Mouse (Mus musculus) gastrocnemius, postnatal 14 days (tissue): ENCODE results near the gene Ing1. TPM values are rescaled to one million over a fixed set of nuclear protein-coding genes. Genes with fewer than 3 reads are reported as not detected.
"Not testable (repeated sequence)": the region's sequence is repeated elsewhere in the genome, so short reads cannot be mapped to it uniquely, and the experiment has no call there.

ENCODE experiments used
- DNase-seq: peaks from one replicate; pipeline ENCODE4 v3.0.0; 2021; ENCODE audit warnings: mixed read lengths
- intact Hi-C: fragments of 180-260 bp; cut with DNase I; formaldehyde crosslinking; loops from one replicate; pipeline ENCODE4 v1.15.1; 2025; ENCODE audit warnings: low total_unique reads
- total RNA-seq, 2 experiments: library from RNA; stranded (reverse); gene quantifications; 2 replicates each; pipeline ENCODE4 v1.2.3; 2021

Ing1 gene
- total RNA-seq, 2 experiments from 2014 or later: 21.0 to 21.2 TPM

DNA sequence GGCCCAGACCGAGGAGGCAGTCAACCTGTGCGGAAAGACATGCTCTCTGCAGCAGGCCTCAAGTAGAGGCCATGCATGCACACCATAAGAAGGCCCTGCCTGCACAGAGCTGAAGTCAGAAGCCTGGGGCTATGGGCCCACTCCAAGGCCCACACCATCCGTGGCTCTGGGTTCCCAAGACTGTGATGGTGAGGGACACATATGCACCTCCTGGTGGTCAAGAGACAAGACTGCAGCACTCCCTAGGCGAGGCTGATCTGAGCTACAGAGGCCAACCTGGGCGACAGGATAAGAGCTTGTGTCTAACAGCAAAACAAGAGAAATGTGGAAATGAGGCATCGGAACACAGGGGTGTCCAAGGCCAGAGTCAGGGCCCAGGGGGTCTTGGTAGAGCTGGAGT is 8.3 kb upstream of the Ing1 start:
- intact Hi-C loops: loop anchor here (5.0 kb wide), 3 partner anchors 40 to 155 kb away; partner anchors contain the start of gene 1700016D06Rik
- DNase-seq: no peak

DNA sequence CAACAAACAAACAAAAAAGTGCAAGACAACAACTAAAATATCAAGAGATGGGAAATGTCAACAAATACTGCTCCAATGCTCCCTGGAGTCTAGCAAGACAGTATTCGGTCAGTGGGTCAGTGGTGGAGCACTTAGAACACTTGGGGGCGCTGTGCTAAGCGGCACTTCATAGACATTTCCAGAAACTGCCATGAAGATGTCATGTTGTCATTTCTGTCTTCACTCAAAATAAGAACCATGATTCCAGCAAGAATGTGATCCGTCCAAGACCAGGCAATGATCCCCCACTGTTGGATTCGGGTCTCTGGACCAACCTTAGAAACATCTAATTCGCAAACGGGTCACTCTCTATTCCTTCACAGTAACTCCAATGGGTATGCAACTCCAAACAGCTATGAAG is 5.7 kb upstream of the Ing1 start:
- DNase-seq: peak; percentile 44
- intact Hi-C loops: loop anchor here (5.0 kb wide), 3 partner anchors 42 to 153 kb away; partner anchors contain the start of gene 1700016D06Rik

DNA sequence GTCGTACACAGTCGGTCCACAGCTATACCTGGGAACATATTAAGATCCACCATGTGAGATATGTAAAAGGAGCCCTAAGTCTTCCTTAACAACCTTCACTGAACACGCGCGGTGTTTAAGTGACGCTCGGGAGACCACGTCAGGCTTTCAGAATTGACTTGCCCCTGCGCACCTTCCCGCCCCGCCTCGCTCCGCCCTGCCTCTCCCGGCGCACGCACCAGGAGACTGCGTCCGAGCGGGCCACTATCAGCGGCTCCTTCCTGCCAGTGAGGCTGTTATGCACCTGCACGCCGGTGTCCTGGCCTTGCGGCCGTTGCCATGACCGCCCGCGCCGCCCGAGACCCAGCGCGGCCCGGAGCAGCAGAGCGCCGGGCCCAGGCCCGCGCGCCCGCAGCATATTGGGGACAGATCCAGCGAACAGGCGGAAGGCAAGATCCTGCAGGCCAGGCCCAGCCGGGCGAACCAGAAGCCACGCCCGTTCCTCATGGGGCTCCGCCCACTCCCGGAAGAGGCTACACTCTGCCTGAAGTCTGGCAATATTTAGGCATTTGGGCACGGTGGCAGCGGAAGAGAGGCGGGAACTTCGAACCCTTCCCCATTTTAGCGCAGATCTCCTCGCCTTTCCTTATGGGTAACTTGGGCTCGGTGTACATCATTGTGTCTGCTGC is 5.0 kb upstream of the Ing1 start, which contains the start of gene Cars2:
TSS of gene Cars2 (minus strand) at position 503 of the 668 bp plus-strand sequence.
- DNase-seq: peak; percentile 92
- intact Hi-C loops: no loop called here

DNA sequence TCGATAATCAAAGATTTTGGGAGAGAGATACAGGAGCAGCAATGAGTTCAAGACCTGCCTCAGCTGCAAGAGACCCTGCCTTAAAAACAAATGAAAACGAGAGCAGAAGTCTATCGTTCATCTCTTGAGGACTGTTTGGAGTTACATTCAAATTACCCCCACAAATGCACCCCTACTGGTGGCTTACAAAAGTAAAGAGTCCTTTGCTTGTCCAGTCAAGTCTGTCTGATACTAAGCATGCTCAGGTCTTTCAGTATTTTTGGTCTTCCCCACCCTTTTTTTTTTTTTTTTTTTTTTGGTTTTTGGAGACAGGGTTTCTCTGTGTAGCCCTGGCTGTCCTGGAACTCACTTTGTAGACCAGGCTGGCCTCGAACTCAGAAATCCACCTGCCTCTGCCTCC is 3.9 kb upstream of the Ing1 start:
- DNase-seq, intact Hi-C loops: not testable (repeated sequence)

DNA sequence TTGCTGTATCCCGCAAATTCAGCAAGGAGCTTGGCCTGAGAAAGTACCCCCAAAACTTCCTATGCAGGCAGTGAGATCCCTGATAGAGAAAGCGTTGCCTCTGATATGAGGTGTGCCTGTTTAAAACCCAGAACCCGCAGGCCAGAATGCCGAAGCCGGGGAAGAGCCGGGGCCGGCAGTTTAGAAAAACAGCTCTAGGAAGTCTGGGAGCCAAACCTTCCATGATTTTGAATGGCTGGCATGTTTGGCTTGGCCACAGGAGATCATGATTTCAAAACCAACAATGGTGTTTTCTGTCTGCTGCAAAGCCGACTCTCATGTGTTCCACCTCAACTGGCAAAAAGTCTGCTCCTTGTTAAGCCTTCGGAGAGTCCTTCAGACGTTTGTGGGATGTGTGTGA is 3.0 kb upstream of the Ing1 start:
- no peak for DNase-seq
- intact Hi-C loops: no loop called here

DNA sequence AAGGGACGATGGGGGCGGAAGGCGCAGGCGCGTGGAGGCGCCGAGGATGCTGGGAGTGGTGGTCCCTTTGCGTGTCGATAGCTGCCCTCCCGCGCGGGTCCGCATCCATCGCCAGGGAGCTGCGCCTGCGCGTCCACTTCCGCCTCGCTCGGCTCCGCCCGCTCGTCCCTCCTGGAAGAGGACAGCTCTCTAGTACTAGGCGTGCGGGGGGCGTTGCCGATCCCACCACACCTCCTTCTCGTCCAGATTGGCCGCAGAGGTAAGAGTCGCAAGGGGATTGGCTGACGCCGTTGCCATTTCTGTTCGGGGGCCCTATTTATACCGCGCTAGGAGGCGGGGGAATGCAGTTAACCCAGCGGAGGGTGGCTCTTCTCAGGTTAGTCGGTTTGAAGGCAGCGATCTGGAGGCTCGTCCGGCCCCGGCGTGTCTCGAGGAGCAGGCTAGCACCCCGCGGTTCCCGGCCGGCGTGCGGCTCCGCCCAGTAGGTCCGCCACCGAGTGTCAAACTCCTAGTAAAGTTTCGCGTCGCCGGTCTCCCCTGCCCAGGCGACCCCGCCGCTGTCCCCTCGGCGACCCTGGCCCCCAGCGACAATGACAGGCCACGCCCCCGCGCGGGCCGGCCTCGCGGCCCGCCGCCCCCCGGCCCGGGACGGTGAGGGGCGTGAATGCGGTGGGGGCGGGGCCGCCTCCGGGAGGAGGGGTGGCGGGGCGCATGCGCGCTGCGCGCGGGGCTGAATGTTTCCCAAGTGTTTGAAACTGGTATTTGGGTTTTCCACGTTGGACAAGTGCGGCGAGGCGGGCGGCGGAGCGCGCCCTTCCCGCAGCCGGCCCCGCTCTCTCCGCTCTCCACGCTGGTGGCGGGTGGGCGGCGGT is 585 bp downstream of the Ing1 start:
- intact Hi-C loops: no loop called here
- DNase-seq: peak; percentile 100

DNA sequence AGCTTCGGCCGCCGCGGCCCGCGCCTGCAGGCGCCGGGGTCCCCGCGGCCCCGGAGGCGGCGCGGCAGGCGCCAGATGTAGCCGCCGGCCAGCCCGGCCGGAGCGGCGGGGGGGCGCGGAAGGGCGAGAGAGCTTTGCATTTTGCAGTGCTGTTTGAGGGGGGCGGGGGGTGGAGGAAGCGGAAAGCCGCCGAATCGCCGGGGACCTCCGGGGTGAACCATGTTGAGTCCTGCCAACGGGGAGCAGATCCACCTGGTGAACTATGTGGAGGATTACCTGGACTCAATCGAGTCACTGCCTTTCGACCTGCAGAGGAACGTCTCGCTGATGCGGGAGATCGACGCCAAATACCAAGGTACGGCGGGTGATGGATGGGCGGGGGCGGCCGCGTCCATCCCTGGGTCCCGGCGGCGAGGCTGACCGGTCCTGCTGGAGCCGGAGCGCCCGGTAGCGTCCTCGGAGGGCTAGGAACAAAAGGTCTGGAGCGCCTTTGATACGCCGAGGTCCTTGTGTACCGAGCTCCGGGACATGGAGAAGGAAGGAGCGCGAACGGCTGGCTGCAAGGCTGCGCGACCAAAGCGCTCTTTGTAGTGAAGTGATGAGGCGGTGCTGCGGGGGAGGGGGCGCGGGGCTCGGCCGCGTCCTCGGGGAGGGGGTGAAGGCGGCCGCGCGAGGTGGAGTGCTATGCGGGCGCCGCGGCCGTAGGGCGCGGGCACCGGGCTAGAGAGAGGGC is 1.5 kb downstream of the Ing1 start:
- intact Hi-C loops: no loop called here
- peak; percentile 50 for DNase-seq

DNA sequence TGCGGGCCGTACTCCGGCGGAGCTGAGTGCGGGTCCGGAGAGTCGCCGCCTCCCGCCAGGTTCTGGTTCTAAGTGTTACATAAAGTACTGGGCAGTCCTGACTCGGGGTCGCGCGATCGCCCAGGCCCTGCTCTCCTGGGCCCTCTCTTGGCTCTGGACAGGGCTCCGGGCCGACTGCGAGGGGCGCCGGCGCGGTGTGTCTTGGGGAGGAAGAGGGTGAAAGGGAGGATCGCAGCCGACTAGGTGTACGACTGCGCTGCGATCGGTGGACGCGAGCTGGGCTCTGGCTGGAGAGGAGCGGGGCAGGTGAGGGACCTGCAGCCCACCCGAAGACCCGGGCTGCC is 2.0 kb downstream of the Ing1 start:
- no peak for DNase-seq
- intact Hi-C loops: no loop called here

DNA sequence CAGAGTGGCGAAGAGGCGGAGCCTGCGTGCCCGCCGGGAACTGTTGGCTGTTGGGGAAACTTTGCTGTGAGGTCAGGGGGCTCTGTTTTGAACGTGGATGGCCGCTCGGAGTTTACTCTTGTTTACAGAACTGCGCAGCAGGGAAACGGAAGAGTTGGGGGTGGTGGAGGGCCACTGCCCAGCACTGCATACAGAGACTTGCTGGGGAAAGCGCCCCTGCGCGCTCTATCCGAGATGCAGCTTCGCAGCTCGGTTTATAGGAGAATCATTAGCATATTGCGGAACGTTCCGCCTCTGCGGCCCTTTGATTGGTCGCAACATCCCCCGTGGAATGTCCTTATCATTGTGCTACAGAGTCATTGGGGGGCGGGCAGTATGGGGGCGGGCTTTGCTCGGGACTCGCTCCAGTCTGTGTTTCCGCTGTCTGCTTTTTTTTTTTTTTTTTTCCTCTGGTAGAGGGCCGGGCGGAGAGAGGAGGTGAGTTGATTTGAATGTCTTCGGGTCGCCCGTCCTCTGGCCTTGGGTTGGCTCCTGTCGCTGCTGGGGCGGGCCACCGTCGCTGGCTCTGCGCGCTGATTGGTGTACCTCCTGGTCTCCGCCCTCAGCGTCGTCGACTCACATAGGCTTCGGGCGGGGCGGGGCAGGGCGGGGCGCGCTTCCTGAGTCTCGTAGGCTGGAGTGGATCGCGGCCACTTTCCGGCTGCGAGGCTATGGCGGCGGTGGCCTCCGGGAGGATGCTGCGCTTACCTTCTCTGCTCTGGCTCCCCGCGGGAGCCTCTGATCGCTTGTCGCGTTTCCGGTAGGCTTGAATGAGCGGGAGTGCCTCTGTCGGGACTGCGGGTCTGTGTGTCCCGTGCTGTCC is 2.6 kb downstream of the Ing1 start:
- intact Hi-C loops: no loop called here
- peak; percentile 97 for DNase-seq

DNA sequence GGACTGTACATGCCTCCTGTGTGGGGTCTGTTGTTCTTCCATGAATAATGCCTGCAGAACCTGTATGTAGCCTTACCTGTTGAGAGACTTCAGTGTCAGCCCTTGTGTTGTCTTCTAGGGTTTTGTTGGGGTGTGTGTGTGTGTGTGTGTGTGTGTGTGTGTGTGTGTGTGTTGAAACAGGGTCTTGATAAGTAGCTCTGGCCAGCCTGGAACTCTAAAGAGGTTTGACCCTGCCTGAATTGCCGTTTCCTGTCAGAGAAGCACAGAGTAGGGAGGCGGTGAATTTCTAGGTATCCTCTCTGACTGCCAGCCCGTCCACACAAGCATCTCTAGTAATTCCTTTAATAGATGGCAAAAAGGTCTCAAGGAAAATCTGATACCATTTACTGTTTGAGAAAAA is 4.1 kb downstream of the Ing1 start:
- intact Hi-C loops: no loop called here
- no peak for DNase-seq

DNA sequence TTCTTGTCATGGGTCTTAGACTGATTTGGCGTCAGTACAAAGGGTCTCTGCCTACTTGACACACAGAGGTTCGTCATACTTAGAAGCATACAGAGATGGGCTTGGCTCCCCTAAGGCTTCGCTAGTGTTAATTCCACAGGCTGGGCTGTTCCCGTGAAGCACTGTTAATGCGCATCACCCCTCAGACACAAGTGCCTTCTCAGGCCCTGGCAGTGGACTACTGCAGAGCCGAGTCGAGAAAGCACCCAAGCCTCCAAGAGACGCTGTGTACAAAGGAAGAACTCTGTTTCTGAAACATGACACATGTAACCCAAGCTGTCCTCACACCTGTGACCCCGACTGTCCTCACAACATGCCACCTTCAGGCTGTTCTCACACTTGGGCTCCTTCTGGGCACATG is 4.8 kb downstream of the Ing1 start:
- no peak for DNase-seq
- intact Hi-C loops: no loop called here

DNA sequence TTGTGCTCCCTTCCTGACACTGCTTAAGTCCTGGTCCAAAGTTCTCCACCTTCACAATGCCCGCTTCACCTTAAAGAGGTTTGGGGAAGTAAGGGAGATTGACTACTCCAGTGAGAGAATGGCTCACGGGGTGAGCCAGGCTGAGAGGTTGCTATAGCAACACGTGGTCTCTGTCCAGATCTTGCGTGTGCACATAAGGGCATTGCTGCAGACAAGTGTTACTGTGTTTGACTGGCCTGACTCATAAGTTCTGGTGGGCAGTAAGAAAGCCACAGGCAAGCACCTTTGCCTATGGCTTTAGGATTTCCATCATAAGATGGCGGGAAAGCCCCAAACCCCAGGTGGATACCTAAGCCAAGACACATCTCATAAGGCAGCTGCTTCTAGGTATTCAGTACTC is 8.9 kb downstream of the Ing1 start:
- intact Hi-C loops: no loop called here
- no peak for DNase-seq

DNA sequence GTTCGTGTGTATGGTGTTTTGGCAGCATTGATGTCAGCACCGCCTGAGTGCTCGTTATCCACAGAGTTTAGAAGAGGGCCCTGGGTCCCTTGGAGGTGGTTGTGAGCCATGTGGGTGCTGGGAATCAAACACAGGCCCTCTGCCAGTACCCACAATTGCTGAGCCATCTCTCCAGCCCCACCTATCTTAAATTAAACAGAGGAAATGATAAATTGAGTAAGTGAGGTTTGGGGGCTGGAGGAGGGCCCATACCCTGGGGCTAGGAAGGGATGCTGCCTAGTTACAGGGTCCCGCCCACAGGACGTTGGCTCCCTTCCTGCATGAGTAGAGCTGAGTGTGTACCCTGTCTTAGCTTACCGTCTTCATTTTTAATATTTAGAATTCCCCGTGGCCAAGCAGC is 9.3 kb downstream of the Ing1 start:
- DNase-seq: no peak
- intact Hi-C loops: no loop called here

DNA sequence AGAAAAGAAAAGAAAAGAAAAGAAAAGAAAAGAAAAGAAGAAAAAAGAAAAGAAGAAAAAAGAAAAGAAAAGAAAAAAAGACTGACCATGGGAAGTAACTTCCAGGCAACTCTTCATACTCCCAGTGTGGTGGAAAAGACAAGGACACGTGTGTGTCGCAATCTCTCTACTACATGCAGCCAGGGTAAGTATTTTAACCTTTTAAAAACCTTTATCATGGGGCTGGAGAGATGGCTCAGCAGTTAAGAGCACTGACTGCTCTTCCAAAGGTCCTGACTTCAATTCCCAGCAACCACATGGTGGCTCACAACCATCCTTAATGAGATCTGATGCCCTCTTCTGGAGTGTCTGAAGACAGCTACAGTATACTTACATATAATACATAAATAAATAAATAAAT is 12.8 kb downstream of the Ing1 start:
- DNase-seq, intact Hi-C loops: not testable (repeated sequence)

DNA sequence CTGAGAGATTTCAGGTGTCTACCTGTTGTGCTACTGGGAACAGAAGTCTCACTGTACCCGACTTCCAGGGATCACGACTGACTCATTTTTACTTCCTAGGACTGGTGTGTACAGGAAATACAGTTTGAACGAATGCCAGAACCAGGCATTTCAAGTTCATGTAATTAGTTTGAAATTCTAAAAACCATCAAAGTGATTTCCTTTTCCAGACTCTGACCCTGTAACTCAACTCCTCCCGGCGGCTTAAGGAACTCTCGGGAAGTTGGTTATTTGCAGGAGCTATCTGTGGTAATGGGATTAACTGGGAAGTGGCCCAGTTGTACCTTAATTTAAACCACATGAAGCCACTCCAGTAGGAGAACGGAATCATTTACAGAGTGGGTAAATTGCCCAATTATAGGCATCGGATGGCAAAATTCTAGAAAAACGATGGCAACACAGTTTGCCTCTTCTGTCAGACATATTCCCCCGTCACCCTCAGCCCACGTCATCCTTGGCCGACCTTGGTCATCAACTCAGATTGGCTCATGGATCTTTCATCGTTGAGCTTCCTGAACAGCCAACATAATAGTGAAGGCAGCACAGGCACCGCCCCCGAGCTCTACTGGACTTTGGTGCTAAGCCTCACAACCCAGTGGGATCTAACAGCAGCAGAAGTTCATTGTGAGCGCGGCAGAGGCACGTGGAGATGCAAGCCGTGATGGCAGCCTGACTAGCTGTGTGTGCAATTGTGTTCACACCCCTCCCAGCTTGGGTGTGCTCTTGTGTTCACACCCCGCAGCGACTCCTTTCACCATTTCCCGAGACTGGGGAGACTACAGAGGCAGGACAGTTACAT is 14.1 kb downstream of the Ing1 start:
- intact Hi-C loops: no loop called here
- no peak for DNase-seq

DNA sequence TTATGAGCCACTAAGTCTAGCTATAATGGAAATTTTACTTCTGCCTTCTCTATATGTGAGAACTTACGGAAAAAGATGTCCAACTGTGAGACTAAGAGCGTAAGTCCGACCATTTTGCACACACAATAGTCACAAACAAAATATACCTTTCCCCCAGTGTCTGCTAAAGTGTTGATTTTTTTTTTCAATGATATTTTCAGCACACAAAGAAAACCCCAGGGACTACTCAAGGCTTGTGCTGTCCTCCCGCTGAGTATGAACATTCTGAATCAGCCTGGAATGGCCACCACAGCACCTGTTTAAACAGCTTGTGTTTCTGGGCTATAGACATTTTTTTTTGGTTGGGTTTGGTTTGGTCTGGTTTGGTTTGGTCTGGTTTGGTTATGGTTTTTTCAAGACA is 15.4 kb downstream of the Ing1 start:
- DNase-seq: no peak
- intact Hi-C loops: no loop called here

DNA sequence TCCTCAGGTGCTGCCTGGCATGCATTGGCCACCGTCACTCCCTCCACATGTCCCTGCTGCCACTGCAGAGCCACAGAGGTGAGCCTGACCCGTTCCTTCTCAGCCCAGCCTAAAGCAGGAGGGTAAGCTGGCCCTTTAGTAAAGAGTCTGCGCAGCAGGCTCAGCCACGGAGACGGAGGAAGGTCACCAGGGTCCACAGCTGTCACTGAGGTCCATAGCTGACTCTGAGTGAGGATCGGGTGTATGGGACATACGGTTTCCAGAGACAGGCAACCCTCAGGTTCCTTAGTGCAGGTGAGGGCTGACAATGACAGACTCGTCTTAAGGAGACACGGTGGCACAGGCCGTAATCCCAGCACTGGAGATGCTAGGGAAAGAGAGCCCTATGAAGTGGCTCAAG is 16.6 kb downstream of the Ing1 start:
- intact Hi-C loops: no loop called here
- DNase-seq: no peak

DNA sequence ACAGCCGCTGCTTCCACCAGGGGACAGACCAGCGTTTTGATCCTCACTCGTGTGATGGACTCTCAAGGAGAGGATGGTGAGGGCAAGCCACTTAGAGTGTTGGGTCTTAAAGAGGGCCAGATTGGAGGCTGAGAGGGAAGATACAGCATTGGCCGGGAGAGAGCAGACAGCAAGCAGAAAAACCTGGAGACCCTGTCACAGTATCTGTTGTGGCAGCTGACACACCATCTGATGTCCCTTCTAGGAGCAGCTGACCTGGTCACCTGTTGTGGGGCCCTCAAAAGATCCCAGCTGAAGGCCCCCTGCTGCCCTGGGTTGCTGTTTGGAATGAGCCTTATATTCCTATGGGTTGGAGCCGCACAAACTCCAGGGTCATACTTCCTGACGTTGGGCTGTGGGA is 17.1 kb downstream of the Ing1 start:
- no peak for DNase-seq
- intact Hi-C loops: no loop called here
